Mouse (Mus musculus) forebrain, embryonic 12.5 days (tissue): ENCODE results near the gene Stx11. TPM values are rescaled to one million over a fixed set of nuclear protein-coding genes. Genes with fewer than 3 reads are reported as not detected.

ENCODE experiments used
- ATAC-seq: fragments of 200-750 bp; cut with Nextera tagmentation; 2 replicates; pipeline ENCODE4 v1.8.0; 2017; ENCODE audit warnings: moderate TSS enrichment; ENCODE audit not compliant: low FRiP score
- H3K27ac ChIP-seq: fragments of 300-500 bp; sonication (generic); 2 replicates; pipeline ENCODE4 v1.5.1; 2016; ENCODE audit warnings: mild to moderate bottlenecking
- H3K27me3 ChIP-seq: fragments of 300-500 bp; sonication (generic); 2 replicates; pipeline ENCODE4 v1.6.1; 2016; ENCODE audit warnings: mild to moderate bottlenecking
- H3K36me3 ChIP-seq: fragments of 300-500 bp; sonication (generic); replicated peaks from 2 replicates; pipeline ENCODE4 v1.6.1; 2016; ENCODE audit warnings: mild to moderate bottlenecking
- H3K4me1 ChIP-seq: fragments of 300-500 bp; sonication (generic); 2 replicates; pipeline ENCODE4 v1.6.1; 2016
- H3K4me2 ChIP-seq: fragments of 300-500 bp; sonication (generic); 2 replicates; pipeline ENCODE4 v1.6.1; 2016; ENCODE audit warnings: mild to moderate bottlenecking, moderate library complexity
- H3K4me3 ChIP-seq: fragments of 300-500 bp; sonication (generic); replicated peaks from 2 replicates; pipeline ENCODE4 v1.5.1; 2016; ENCODE audit warnings: mild to moderate bottlenecking
- H3K9ac ChIP-seq: fragments of 300-500 bp; sonication (generic); 2 replicates; pipeline ENCODE4 v1.6.1; 2016; ENCODE audit warnings: mild to moderate bottlenecking
- H3K9me3 ChIP-seq: fragments of 300-500 bp; sonication (generic); 2 replicates; pipeline ENCODE4 v1.6.1; 2016
- WGBS: fragments of 180-500 bp; shearing (Covaris S2); methylation state at CpG from one replicate; pipeline ENCODE4 v1.1.7; 2016; 5-methylcytosine and 5-hydroxymethylcytosine counted together
- polyA plus RNA-seq: library from polyadenylated mRNA; unstranded; fragments of >200 nt; fragmentation: Nextera tagmentation; extraction: Ambion mirVana; gene quantifications from 2 replicates; pipeline ENCODE4 v1.2.1, GENCODE M21; 2016

Gene Stx11
- 1.5 and 2.0 TPM in 2 replicates for polyA plus RNA-seq

- Histone ChIP-seq H3K27me3 (peaks cover 23% of the 10 kb centered on the region), H3K4me1 (no peaks in the 10 kb centered on the region), H3K9ac (peak within 1 kb of the TSS; percentile 63), H3K9me3 (no peaks in the 10 kb centered on the region), H3K27ac (no peak within 1 kb of the TSS), H3K4me2 (peak within 1 kb of the TSS; percentile 79), H3K36me3 (no peaks in the 10 kb centered on the region), H3K4me3 (peak within 1 kb of the TSS; percentile 74)
- WGBS = 3% methylated on average over 56 of the region's 56 CpGs
- peak; percentile 91 for ATAC-seq
Observed at GRCm38 (mm10) chr10:12964151-12965075, at the start of gene Stx11. Gene Stx11, minus strand, starts transcription at chr10:12964298.

- WGBS = 2% methylated on average over 29 of the region's 29 CpGs
- H3K27ac ChIP-seq = peak overlapping the region; percentile 57; the same call in 1 of the 2 replicates
- H3K4me2 ChIP-seq = peak overlapping the region; percentile 77
- no peaks in the 10 kb centered on the region for H3K9me3 ChIP-seq
- peak; percentile 37 for ATAC-seq
- H3K27me3 ChIP-seq = no peaks in the 10 kb centered on the region
- peaks cover 3% of the 10 kb centered on the region for H3K36me3 ChIP-seq
- peak overlapping the region; percentile 80 for H3K9ac ChIP-seq
- H3K4me1 ChIP-seq = peaks cover 17% of the 10 kb centered on the region
- H3K4me3 ChIP-seq = peak overlapping the region; percentile 90
Observed at GRCm38 (mm10) chr10:13008737-13009121, 44.6 kb upstream of the Stx11 start.

GRCm38 (mm10) chr10:13007876-13008736 lies 44.0 kb upstream of the Stx11 start:
- ATAC-seq = peak; percentile 98

GRCm38 (mm10) chr10:13005043-13005442 lies 40.9 kb upstream of the Stx11 start, which contains the start of gene Sf3b5:
Gene Sf3b5, plus strand, starts transcription at chr10:13005343.
- WGBS = 89% methylated on average over 3 of the region's 3 CpGs
- no peak within 1 kb of the TSS for H3K9ac ChIP-seq
- H3K27me3 ChIP-seq = no peaks in the 10 kb centered on the region
- peaks cover 13% of the 10 kb centered on the region for H3K4me1 ChIP-seq
- H3K27ac ChIP-seq = no peak within 1 kb of the TSS
- H3K4me2 ChIP-seq = no peak within 1 kb of the TSS
- no peaks in the 10 kb centered on the region for H3K9me3 ChIP-seq
- no peaks in the 10 kb centered on the region for H3K36me3 ChIP-seq
- no peak within 1 kb of the TSS for H3K4me3 ChIP-seq
- no peak for ATAC-seq

More at GRCm38 (mm10) chr10:13007876-13008736, 44.0 kb upstream of the Stx11 start:
- peak overlapping the region; percentile 77 for H3K4me2 ChIP-seq
- 4% methylated on average over 52 of the region's 52 CpGs for WGBS
- H3K27me3 ChIP-seq = no peaks in the 10 kb centered on the region
- peaks cover 3% of the 10 kb centered on the region for H3K36me3 ChIP-seq
- no peaks in the 10 kb centered on the region for H3K9me3 ChIP-seq
- H3K27ac ChIP-seq = peak overlapping the region; percentile 57; the same call in 1 of the 2 replicates
- H3K4me1 ChIP-seq = peaks cover 17% of the 10 kb centered on the region
- H3K4me3 ChIP-seq = peak overlapping the region; percentile 90
- H3K9ac ChIP-seq = peak overlapping the region; percentile 80

GRCm38 (mm10) chr10:12996736-12997477 lies 32.8 kb upstream of the Stx11 start:
- Histone ChIP-seq H3K36me3 (no peaks in the 10 kb centered on the region), H3K9ac (no peak overlapping the region), H3K4me3 (no peak overlapping the region), H3K27ac (no peak overlapping the region), H3K4me2 (no peak overlapping the region), H3K4me1 (no peaks in the 10 kb centered on the region), H3K27me3 (no peaks in the 10 kb centered on the region), H3K9me3 (no peaks in the 10 kb centered on the region)
- 43% methylated on average over 17 of the region's 17 CpGs for WGBS
- ATAC-seq = peak; percentile 83

DNA sequence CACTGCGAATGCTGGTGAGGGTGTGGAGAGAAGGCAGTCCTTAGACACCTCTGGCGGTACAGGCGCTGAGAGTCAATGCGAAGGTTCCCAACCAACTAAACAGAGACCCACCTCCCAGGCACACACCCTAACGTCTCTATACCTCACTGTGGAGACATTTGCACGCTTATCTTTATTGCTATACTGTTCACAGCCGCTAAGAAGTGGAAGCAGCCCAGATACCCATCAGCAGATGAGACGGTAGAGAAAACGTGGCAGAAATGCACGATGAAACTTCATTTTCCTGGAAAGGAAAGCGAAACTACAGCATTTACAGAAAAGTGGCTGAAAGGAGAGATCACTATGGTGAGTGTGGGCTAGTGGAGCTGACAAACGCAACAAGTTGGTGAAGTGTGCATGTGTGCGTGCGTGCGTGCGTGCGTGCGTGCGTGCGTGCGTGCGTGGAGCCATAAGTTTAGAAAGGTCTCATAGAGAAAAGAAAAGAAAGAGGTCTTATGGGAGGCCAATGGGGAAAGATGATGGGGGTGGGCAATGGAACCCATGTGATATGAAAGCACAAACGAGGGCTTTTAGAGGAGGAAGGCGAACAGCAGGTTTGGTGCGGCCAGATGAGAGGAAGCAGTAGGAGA lies 29.4 kb upstream of the Stx11 start:
- Histone ChIP-seq H3K4me3 (no peak overlapping the region), H3K9me3 (no peaks in the 10 kb centered on the region), H3K9ac (no peak overlapping the region), H3K27me3 (no peaks in the 10 kb centered on the region), H3K4me2 (no peak overlapping the region), H3K4me1 (no peaks in the 10 kb centered on the region), H3K36me3 (no peaks in the 10 kb centered on the region), H3K27ac (no peak overlapping the region)
- no peak for ATAC-seq
- 92% methylated on average over 25 of the region's 25 CpGs for WGBS

DNA sequence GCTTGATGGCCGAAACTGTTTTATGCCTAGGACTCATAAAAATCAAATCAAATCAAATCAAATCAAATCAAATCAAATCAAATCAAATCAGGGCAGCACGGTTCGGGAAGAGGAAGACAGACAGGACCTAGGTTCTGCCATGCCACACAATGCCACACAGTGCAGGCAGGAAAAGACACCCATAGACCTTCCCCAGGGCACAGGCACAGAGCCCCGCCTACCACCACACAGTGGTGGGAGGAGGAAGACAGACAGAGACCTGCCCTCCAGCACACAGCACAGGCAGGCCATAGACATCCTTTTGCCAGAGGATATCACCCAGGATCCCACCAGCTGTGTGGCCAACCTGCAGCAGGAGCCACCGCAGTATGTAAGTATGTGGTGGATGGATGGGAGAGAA lies 27.9 kb upstream of the Stx11 start:
- H3K4me3 ChIP-seq = no peak overlapping the region
- no peaks in the 10 kb centered on the region for H3K36me3 ChIP-seq
- WGBS = 88% methylated on average over 5 of the region's 5 CpGs
- no peak overlapping the region for H3K9ac ChIP-seq
- H3K4me1 ChIP-seq = peaks cover 1% of the 10 kb centered on the region; the same call in 1 of the 2 replicates
- H3K27ac ChIP-seq = no peak overlapping the region
- no peaks in the 10 kb centered on the region for H3K27me3 ChIP-seq
- H3K4me2 ChIP-seq = no peak overlapping the region
- ATAC-seq = no peak
- H3K9me3 ChIP-seq = no peaks in the 10 kb centered on the region

GRCm38 (mm10) chr10:12986943-12987342 lies 22.8 kb upstream of the Stx11 start:
- 48% methylated on average over 4 of the region's 4 CpGs for WGBS
- H3K27ac ChIP-seq = no peak overlapping the region
- H3K27me3 ChIP-seq = no peaks in the 10 kb centered on the region
- H3K4me2 ChIP-seq = no peak overlapping the region
- H3K9ac ChIP-seq = no peak overlapping the region
- no peak overlapping the region for H3K4me3 ChIP-seq
- H3K4me1 ChIP-seq = peaks cover 4% of the 10 kb centered on the region; the same call in 1 of the 2 replicates
- H3K36me3 ChIP-seq = no peaks in the 10 kb centered on the region
- no peaks in the 10 kb centered on the region for H3K9me3 ChIP-seq
- ATAC-seq = no peak

DNA sequence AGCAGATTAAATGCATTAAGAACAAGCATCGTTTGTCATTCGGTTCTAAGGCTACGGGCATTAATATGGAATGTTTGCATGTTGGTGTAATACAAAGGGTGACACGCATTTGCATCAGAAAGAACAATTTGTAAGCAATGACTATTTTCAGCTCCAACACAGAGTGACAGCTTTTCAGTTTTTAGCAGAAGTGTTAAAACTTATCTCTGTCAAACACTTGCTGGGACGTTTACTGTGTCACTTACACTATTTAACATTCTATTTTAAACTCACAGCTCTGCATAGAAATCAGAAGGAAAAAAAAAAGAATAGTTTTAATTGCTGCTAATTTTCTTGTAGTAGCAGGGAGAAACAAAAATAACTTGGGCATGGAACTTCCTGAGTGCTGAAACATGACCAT lies 22.4 kb upstream of the Stx11 start:
- ATAC-seq = no peak

GRCm38 (mm10) chr10:12985028-12985427 lies 20.9 kb upstream of the Stx11 start:
- H3K27me3 ChIP-seq = no peaks in the 10 kb centered on the region
- H3K4me1 ChIP-seq = peaks cover 4% of the 10 kb centered on the region; the same call in 1 of the 2 replicates
- H3K9ac ChIP-seq = no peak overlapping the region
- no peak overlapping the region for H3K4me2 ChIP-seq
- 83% methylated on average over 3 of the region's 3 CpGs for WGBS
- ATAC-seq = no peak
- H3K36me3 ChIP-seq = no peaks in the 10 kb centered on the region
- no peak overlapping the region for H3K4me3 ChIP-seq
- no peaks in the 10 kb centered on the region for H3K9me3 ChIP-seq
- H3K27ac ChIP-seq = no peak overlapping the region

More for the DNA sequence above, 22.4 kb upstream of the Stx11 start:
- peaks cover 4% of the 10 kb centered on the region; the same call in 1 of the 2 replicates for H3K4me1 ChIP-seq
- 36% methylated on average over 5 of the region's 5 CpGs for WGBS
- H3K9ac ChIP-seq = no peak overlapping the region
- no peaks in the 10 kb centered on the region for H3K27me3 ChIP-seq
- H3K4me2 ChIP-seq = no peak overlapping the region
- no peak overlapping the region for H3K27ac ChIP-seq
- no peaks in the 10 kb centered on the region for H3K36me3 ChIP-seq
- no peak overlapping the region for H3K4me3 ChIP-seq
- H3K9me3 ChIP-seq = no peaks in the 10 kb centered on the region

GRCm38 (mm10) chr10:12983516-12983915 lies 19.4 kb upstream of the Stx11 start:
- H3K27ac ChIP-seq = no peak overlapping the region
- H3K27me3 ChIP-seq = no peaks in the 10 kb centered on the region
- peaks cover 4% of the 10 kb centered on the region; the same call in 1 of the 2 replicates for H3K4me1 ChIP-seq
- H3K4me3 ChIP-seq = no peak overlapping the region
- 78% methylated on average over 3 of the region's 3 CpGs for WGBS
- H3K9ac ChIP-seq = no peak overlapping the region
- no peaks in the 10 kb centered on the region for H3K9me3 ChIP-seq
- no peaks in the 10 kb centered on the region for H3K36me3 ChIP-seq
- no peak for ATAC-seq
- no peak overlapping the region for H3K4me2 ChIP-seq
